Mouse (Mus musculus) lung, postnatal 0 days (tissue): Measurements from ENCODE around the gene Podnl1.

ENCODE experiments used
- CTCF ChIP-seq: IDR thresholded peaks from 2 replicates; pipeline ENCODE4 v1.5.1; 2016; ENCODE audit warnings: antibody characterized with exemption, mild to moderate bottlenecking
- EP300 ChIP-seq: IDR thresholded peaks from 2 replicates; pipeline ENCODE4 v1.6.1; 2016; ENCODE audit warnings: antibody characterized with exemption, mild to moderate bottlenecking, control low read depth

- TF ChIP-seq CTCF (no peak), EP300 (no peak)
These were observed 54.2 kb downstream of the Podnl1 start for GRCm38 (mm10) chr8:84179946-84180345.
